Mouse (Mus musculus): ENCODE measurements around the gene Znrf2. TPM values are rescaled to one million over a fixed set of nuclear protein-coding genes. Genes with fewer than 3 reads are reported as not detected.

The Znrf2 gene
- polyA plus RNA-seq, 1 experiment from 2014 or later, result 16.5 TPM

DNA sequence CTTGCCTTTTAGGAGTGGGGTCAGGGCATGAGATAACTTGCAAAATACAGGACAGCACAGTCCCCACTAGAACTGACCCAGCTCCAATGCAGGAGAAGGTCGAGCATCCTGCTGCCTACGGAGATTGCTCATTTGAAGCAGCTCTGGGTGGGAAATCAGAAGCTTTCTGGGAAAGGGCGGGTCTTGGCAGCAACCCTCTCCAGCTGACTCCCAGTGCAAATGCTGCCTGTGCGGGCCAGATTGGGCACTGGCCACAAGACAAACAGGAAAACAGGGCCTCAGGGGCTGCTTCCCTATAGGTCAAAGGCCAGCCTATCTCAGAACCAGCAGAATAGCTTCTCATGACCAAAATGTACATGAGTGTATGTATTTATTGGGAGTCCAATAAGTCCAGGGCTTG, 122.9 kb downstream of the Znrf2 start:
- peaks cover 6% of the 10 kb centered on the region; the same call in 1 of the 2 replicates for H3K27me3 ChIP-seq (replicated peaks; ENCODE audit: control insufficient read depth, insufficient read depth, low read length)
- H3K4me2 ChIP-seq (ENCODE audit: low read length), result no peak overlapping the region
- H3K9me3 ChIP-seq (replicated peaks; ENCODE audit: control insufficient read depth, low read length), result no peaks in the 10 kb centered on the region
- no peak for DNase-seq (ENCODE audit: low spot score)
- H3K4me1 ChIP-seq (ENCODE audit: control insufficient read depth, insufficient read depth, low read length), result no peaks in the 10 kb centered on the region
- no peak overlapping the region for H3K27ac ChIP-seq (ENCODE audit: low read depth, low read length)
- ATAC-seq, result no peak
- no peak overlapping the region for H3K4me3 ChIP-seq (ENCODE audit: low read depth, low read length)
- 64% methylated on average over 4 of the region's 4 CpGs for WGBS
- no peak overlapping the region for H3K9ac ChIP-seq (ENCODE audit: low read length)
- no peaks in the 10 kb centered on the region for H3K36me3 ChIP-seq (ENCODE audit: control insufficient read depth, insufficient read depth, low read length)

DNA sequence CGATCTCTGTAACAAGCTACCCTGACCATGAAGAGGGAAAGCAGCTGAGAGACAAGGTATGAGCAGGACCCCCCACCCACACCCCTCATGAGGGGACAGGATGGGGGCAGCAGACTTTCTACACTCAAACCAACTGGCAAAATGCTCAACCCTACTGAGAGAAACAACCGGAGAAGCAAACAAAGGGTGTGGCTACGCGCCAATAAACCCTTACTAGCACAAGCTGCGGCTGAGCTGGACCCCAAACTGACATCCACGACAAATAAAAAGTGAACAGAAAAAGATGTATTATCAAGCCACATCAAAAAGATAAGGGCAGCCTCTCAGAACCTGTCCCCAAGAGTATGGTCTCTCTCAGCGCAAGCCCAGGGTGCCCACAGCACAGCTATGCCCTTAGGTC, 123.4 kb downstream of the Znrf2 start:
- ATAC-seq, result no peak
- Histone ChIP-seq H3K4me3 (ENCODE audit: low read depth, low read length) (no peak overlapping the region), H3K4me2 (ENCODE audit: low read length) (no peak overlapping the region), H3K9me3 (replicated peaks; ENCODE audit: control insufficient read depth, low read length) (no peaks in the 10 kb centered on the region), H3K9ac (ENCODE audit: low read length) (no peak overlapping the region), H3K36me3 (ENCODE audit: control insufficient read depth, insufficient read depth, low read length) (no peaks in the 10 kb centered on the region), H3K27ac (ENCODE audit: low read depth, low read length) (no peak overlapping the region), H3K27me3 (replicated peaks; ENCODE audit: control insufficient read depth, insufficient read depth, low read length) (peaks cover 6% of the 10 kb centered on the region; the same call in 1 of the 2 replicates), H3K4me1 (ENCODE audit: control insufficient read depth, insufficient read depth, low read length) (no peaks in the 10 kb centered on the region)
- WGBS, result 72% methylated on average over 7 of the region's 7 CpGs
- peak; percentile 21 for DNase-seq (ENCODE audit: low spot score)

DNA sequence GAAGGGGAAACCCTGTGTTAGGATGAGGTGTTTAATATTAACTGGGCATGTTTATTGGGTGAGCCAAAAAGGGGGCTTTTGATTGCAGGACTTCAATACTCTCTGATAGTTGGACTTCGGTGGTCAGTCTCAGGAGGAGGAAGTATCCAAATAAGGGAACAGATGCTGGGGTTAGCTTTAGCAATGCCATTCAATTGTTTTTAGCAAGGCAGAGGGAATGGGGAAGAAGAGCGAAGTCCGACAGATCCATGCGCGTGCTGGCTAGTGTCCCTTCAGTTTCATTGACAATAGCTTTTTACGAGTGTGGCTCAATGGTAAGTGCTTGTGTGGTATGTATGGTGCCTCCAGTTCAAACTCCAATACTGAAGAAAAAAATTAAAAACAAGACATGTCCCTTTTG, 124.4 kb downstream of the Znrf2 start:
- Histone ChIP-seq H3K36me3 (ENCODE audit: control insufficient read depth, insufficient read depth, low read length) (no peaks in the 10 kb centered on the region), H3K27me3 (replicated peaks; ENCODE audit: control insufficient read depth, insufficient read depth, low read length) (peaks cover 6% of the 10 kb centered on the region; the same call in 1 of the 2 replicates), H3K9ac (ENCODE audit: low read length) (no peak overlapping the region), H3K9me3 (replicated peaks; ENCODE audit: control insufficient read depth, low read length) (no peaks in the 10 kb centered on the region), H3K4me3 (ENCODE audit: low read depth, low read length) (no peak overlapping the region), H3K4me1 (ENCODE audit: control insufficient read depth, insufficient read depth, low read length) (no peaks in the 10 kb centered on the region), H3K4me2 (ENCODE audit: low read length) (no peak overlapping the region), H3K27ac (ENCODE audit: low read depth, low read length) (no peak overlapping the region)
- no peak for DNase-seq (ENCODE audit: low spot score)
- 94% methylated on average over 6 of the region's 6 CpGs for WGBS
- no peak for ATAC-seq

Other genes starting within 250 kb of the Znrf2 start
- gene Plekha8, start 221.8 kb upstream of the Znrf2 start, polyA plus RNA-seq (2014; fragmentation: Nextera tagmentation; extraction: Ambion mirVana), result 11.8 and 13.0 TPM in 2 replicates
- gene Fkbp14, start 219.6 kb upstream of the Znrf2 start, polyA plus RNA-seq (2014; fragmentation: Nextera tagmentation; extraction: Ambion mirVana), result 9.0 and 10.7 TPM in 2 replicates
- gene Mturn, start 135.3 kb upstream of the Znrf2 start, polyA plus RNA-seq (2014; fragmentation: Nextera tagmentation; extraction: Ambion mirVana), result 96.6 and 127 TPM in 2 replicates
- 1.5 and 1.8 TPM in 2 replicates for gene Nod1, start 155.7 kb downstream of the Znrf2 start, polyA plus RNA-seq (2014; fragmentation: Nextera tagmentation; extraction: Ambion mirVana)
- gene Ggct, start 176.0 kb downstream of the Znrf2 start, polyA plus RNA-seq (2014; fragmentation: Nextera tagmentation; extraction: Ambion mirVana), result 14.9 and 15.3 TPM in 2 replicates
- 208 and 229 TPM in 2 replicates for gene Gars, start 221.1 kb downstream of the Znrf2 start, polyA plus RNA-seq (2014; fragmentation: Nextera tagmentation; extraction: Ambion mirVana)